Mouse (Mus musculus): ENCODE results near the gene Card19. TPM values are rescaled to one million over a fixed set of nuclear protein-coding genes. Genes with fewer than 3 reads are reported as not detected.

Card19 gene
- total RNA-seq, 1 experiment = 16.9 TPM

GRCm38 (mm10) chr13:49209306-49209705 lies 6.5 kb downstream of the Card19 start:
- in situ Hi-C loops (cut with MboI; ENCODE audit: low sequenced_read_pairs in 2 of 2, unreplicated experiment in 2 of 2) = no loop called here
- TF ChIP-seq ZC3H11A (IDR thresholded peaks at IDR 0.05; ENCODE audit: borderline replicate concordance, low read depth, low read length) = no peak
- TF ChIP-seq MAFK (IDR thresholded peaks at IDR 0.05; ENCODE audit: insufficient read depth, low read depth, low read length) = no peak
- no peak for TF ChIP-seq ZNF384 (IDR thresholded peaks at IDR 0.05; ENCODE audit: low read depth, low read length)
- TF ChIP-seq HCFC1 (IDR thresholded peaks at IDR 0.05; ENCODE audit: borderline replicate concordance, insufficient read depth, low read length) = no peak
- TF ChIP-seq CHD2 (IDR thresholded peaks at IDR 0.05; ENCODE audit: low read depth, low read length) = no peak
- Histone ChIP-seq H3K9ac (ENCODE audit: insufficient read depth, low read depth, low read length, poor library complexity, severe bottlenecking) (no peak overlapping the region), H3K9me3 (ENCODE audit: control insufficient read depth, insufficient read depth, low read depth, low read length) (no peaks in the 10 kb centered on the region), H3K4me3 (ENCODE audit: insufficient read depth in 1 of 2, low read depth in 1 of 2, low read length in 2 of 2, poor library complexity in 1 of 2, severe bottlenecking in 1 of 2) (no peak overlapping the region), H3K36me3 (ENCODE audit: control insufficient read depth, insufficient read depth, low read length, poor library complexity, severe bottlenecking) (no peaks in the 10 kb centered on the region; the same call in 1 of the 2 replicates), H3K27ac (ENCODE audit: insufficient read depth, low read depth, low read length, poor library complexity, severe bottlenecking) (no peak overlapping the region), H3K4me1 (ENCODE audit: control insufficient read depth in 2 of 2, insufficient read depth in 2 of 2, low read length in 2 of 2, poor library complexity in 1 of 2) (peaks cover 0 to 3% of the 10 kb centered on the region in 2 experiments; a peak in 2 of 4 replicates)
- DNase-seq (ENCODE audit: low read depth, low spot score) = no peak

- TF ChIP-seq MAFK (IDR thresholded peaks at IDR 0.05; ENCODE audit: insufficient read depth, low read depth, low read length) = no peak
- TF ChIP-seq ZC3H11A (IDR thresholded peaks at IDR 0.05; ENCODE audit: borderline replicate concordance, low read depth, low read length) = no peak
- no peak for TF ChIP-seq HCFC1 (IDR thresholded peaks at IDR 0.05; ENCODE audit: borderline replicate concordance, insufficient read depth, low read length)
- TF ChIP-seq ZNF384 (IDR thresholded peaks at IDR 0.05; ENCODE audit: low read depth, low read length) = no peak
- TF ChIP-seq CHD2 (IDR thresholded peaks at IDR 0.05; ENCODE audit: low read depth, low read length) = no peak
- H3K27ac ChIP-seq (ENCODE audit: insufficient read depth, low read depth, low read length, poor library complexity, severe bottlenecking) = no peak overlapping the region
- no peaks in the 10 kb centered on the region for H3K4me1 ChIP-seq (ENCODE audit: control insufficient read depth in 2 of 2, insufficient read depth in 2 of 2, low read length in 2 of 2, poor library complexity in 1 of 2)
- no peak for DNase-seq (ENCODE audit: low read depth, low spot score)
- in situ Hi-C loops (cut with MboI; ENCODE audit: low sequenced_read_pairs in 2 of 2, unreplicated experiment in 2 of 2) = no loop called here
- H3K9ac ChIP-seq (ENCODE audit: insufficient read depth, low read depth, low read length, poor library complexity, severe bottlenecking) = no peak overlapping the region
- peaks cover 2% of the 10 kb centered on the region; the same call in 1 of the 2 replicates for H3K36me3 ChIP-seq (ENCODE audit: control insufficient read depth, insufficient read depth, low read length, poor library complexity, severe bottlenecking)
- no peak overlapping the region for H3K4me3 ChIP-seq (ENCODE audit: insufficient read depth in 1 of 2, low read depth in 1 of 2, low read length in 2 of 2, poor library complexity in 1 of 2, severe bottlenecking in 1 of 2)
- H3K9me3 ChIP-seq (ENCODE audit: control insufficient read depth, insufficient read depth, low read depth, low read length) = no peaks in the 10 kb centered on the region
These were observed 9.5 kb downstream of the Card19 start for GRCm38 (mm10) chr13:49206341-49206740.

DNA sequence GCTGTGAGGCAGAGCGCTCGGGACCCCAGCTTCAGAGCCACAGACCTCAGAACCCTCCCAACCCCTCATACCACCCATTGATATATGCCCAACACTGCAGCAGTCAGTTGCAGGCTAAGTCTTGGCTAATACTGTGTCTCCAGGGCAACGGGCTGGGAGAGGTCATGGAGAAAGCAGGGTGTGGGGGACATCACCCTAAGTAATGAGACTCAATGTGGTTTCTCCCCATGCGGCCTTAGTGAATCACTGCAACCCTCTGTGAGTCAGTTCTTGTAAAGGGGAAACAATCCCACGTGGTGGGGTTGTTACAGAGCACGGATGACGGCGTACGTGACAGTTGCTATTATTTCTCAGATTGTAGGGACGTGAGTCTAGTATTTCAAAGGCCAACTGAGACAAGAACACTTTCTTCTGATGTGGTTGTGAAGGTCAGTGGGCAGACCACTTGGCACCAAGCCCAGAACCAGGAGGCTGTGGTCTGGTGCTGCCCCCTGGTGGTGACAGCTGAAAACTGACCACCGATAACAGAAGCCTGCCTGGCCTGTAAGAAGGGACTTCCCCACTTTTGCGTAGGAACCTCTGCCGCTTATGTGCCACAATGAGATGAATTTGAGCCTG lies 10.3 kb downstream of the Card19 start:
- Histone ChIP-seq H3K4me1 (ENCODE audit: control insufficient read depth in 2 of 2, insufficient read depth in 2 of 2, low read length in 2 of 2, poor library complexity in 1 of 2) (peaks cover 0 to 2% of the 10 kb centered on the region in 2 experiments; a peak in 2 of 4 replicates), H3K9ac (ENCODE audit: insufficient read depth, low read depth, low read length, poor library complexity, severe bottlenecking) (no peak overlapping the region), H3K9me3 (ENCODE audit: control insufficient read depth, insufficient read depth, low read depth, low read length) (no peaks in the 10 kb centered on the region), H3K4me3 (ENCODE audit: insufficient read depth in 1 of 2, low read depth in 1 of 2, low read length in 2 of 2, poor library complexity in 1 of 2, severe bottlenecking in 1 of 2) (no peak overlapping the region), H3K27ac (ENCODE audit: insufficient read depth, low read depth, low read length, poor library complexity, severe bottlenecking) (no peak overlapping the region), H3K36me3 (ENCODE audit: control insufficient read depth, insufficient read depth, low read length, poor library complexity, severe bottlenecking) (peaks cover 2% of the 10 kb centered on the region; the same call in 1 of the 2 replicates)
- in situ Hi-C loops (cut with MboI; ENCODE audit: low sequenced_read_pairs in 2 of 2, unreplicated experiment in 2 of 2) = no loop called here
- no peak for DNase-seq (ENCODE audit: low read depth, low spot score)
- TF ChIP-seq MAFK (IDR thresholded peaks at IDR 0.05; ENCODE audit: insufficient read depth, low read depth, low read length) (no peak), ZC3H11A (IDR thresholded peaks at IDR 0.05; ENCODE audit: borderline replicate concordance, low read depth, low read length) (peak; percentile 58; the same call in 1 of the 2 replicates)

DNA sequence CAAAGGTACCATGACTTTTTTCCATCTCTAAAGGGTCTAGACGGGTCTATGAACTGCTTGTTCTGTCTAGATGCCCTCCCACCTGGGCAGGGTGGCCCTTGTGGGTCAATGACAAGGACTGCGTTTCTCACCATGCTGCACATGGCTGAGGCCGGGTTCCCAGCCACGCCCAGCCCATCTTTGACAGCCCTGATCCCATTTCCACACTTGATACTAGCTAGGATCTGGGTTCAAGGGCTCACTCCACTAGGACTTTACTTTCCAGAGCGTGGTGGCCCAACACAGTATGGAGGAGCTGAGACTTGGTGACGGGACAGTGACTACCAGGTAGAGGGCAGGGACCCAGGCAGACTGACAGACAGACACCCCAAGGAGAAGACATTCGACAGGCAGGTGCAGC lies 13.3 kb downstream of the Card19 start:
- no peak overlapping the region for H3K4me3 ChIP-seq (ENCODE audit: insufficient read depth in 1 of 2, low read depth in 1 of 2, low read length in 2 of 2, poor library complexity in 1 of 2, severe bottlenecking in 1 of 2)
- in situ Hi-C loops (cut with MboI; ENCODE audit: low sequenced_read_pairs in 2 of 2, unreplicated experiment in 2 of 2) = no loop called here
- DNase-seq (ENCODE audit: low read depth, low spot score) = no peak
- H3K36me3 ChIP-seq (ENCODE audit: control insufficient read depth, insufficient read depth, low read length, poor library complexity, severe bottlenecking) = peaks cover 2% of the 10 kb centered on the region; the same call in 1 of the 2 replicates
- TF ChIP-seq CHD2 (IDR thresholded peaks at IDR 0.05; ENCODE audit: low read depth, low read length) (no peak), MAFK (IDR thresholded peaks at IDR 0.05; ENCODE audit: insufficient read depth, low read depth, low read length) (no peak), ZC3H11A (IDR thresholded peaks at IDR 0.05; ENCODE audit: borderline replicate concordance, low read depth, low read length) (no peak), HCFC1 (IDR thresholded peaks at IDR 0.05; ENCODE audit: borderline replicate concordance, insufficient read depth, low read length) (no peak), ZNF384 (IDR thresholded peaks at IDR 0.05; ENCODE audit: low read depth, low read length) (no peak)
- H3K4me1 ChIP-seq (ENCODE audit: control insufficient read depth in 2 of 2, insufficient read depth in 2 of 2, low read length in 2 of 2, poor library complexity in 1 of 2) = peaks cover 0 to 2% of the 10 kb centered on the region in 2 experiments; a peak in 2 of 4 replicates
- H3K9ac ChIP-seq (ENCODE audit: insufficient read depth, low read depth, low read length, poor library complexity, severe bottlenecking) = no peak overlapping the region
- no peaks in the 10 kb centered on the region for H3K9me3 ChIP-seq (ENCODE audit: control insufficient read depth, insufficient read depth, low read depth, low read length)
- no peak overlapping the region for H3K27ac ChIP-seq (ENCODE audit: insufficient read depth, low read depth, low read length, poor library complexity, severe bottlenecking)

Measured in ES-E14 (cell line).